Mouse (Mus musculus) heart, adult 2 months (tissue): Measurements from ENCODE around the gene Cdr2. TPM values are rescaled to one million over a fixed set of nuclear protein-coding genes. Genes with fewer than 3 reads are reported as not detected.
A peak's percentile ranks its signal among the peaks of the same experiment; 100 is the strongest.
"Not testable (repeated sequence)": the region's sequence is repeated elsewhere in the genome, so short reads cannot be mapped to it uniquely, and the experiment has no call there.

Experiments
- DNase-seq, 2 experiments: peaks; one replicate each; pipeline ENCODE4 v3.0.0; 2021
- H3K27ac ChIP-seq: fragments of 200-600 bp; 2 replicates; pipeline ENCODE4 v1.8.1; 2022
- H3K27me3 ChIP-seq: fragments of 200-500 bp; 2 replicates; pipeline ENCODE4 v1.6.1; 2012; ENCODE audit warnings: mild to moderate bottlenecking, low read length, inconsistent platforms, mixed read lengths; ENCODE audit not compliant: control insufficient read depth, insufficient read depth
- H3K36me3 ChIP-seq: fragments of 200-500 bp; 2 replicates; pipeline ENCODE4 v1.6.1; 2012; ENCODE audit warnings: low read length, inconsistent platforms; ENCODE audit not compliant: control insufficient read depth, insufficient read depth
- H3K4me1 ChIP-seq: fragments of 200-500 bp; 2 replicates; pipeline ENCODE4 v1.6.1; 2011; ENCODE audit warnings: low read length; ENCODE audit not compliant: control insufficient read depth, insufficient read depth
- H3K4me3 ChIP-seq: fragments of 200-600 bp; 2 replicates; pipeline ENCODE4 v1.8.1; 2022
- H3K79me2 ChIP-seq: fragments of 200-500 bp; replicated peaks from 2 replicates; pipeline ENCODE4 v1.6.1; 2012; ENCODE audit warnings: mild to moderate bottlenecking, inconsistent platforms, low read length, moderate library complexity, mixed read lengths; ENCODE audit not compliant: control insufficient read depth, insufficient read depth
- H3K9ac ChIP-seq: fragments of 200-500 bp; 2 replicates; pipeline ENCODE4 v1.6.1; 2012; ENCODE audit warnings: low read depth, mild to moderate bottlenecking, control low read depth, inconsistent platforms, low read length, mixed read lengths
- CTCF ChIP-seq: fragments of 200-600 bp; IDR thresholded peaks from 2 replicates; pipeline ENCODE4 v1.8.1; 2022; ENCODE audit warnings: antibody characterized with exemption, mild to moderate bottlenecking, moderate library complexity
- EP300 ChIP-seq: fragments of 200-500 bp; IDR thresholded peaks from 2 replicates; pipeline ENCODE4 v1.6.1; 2011; ENCODE audit warnings: low read depth, low read length, control low read depth; ENCODE audit not compliant: insufficient read depth
- POLR2A ChIP-seq: fragments of 200-500 bp; IDR thresholded peaks from 2 replicates; pipeline ENCODE4 v1.6.1; 2011; ENCODE audit warnings: mild to moderate bottlenecking, low read depth, low read length, control low read depth; ENCODE audit not compliant: insufficient read depth
- WGBS: fragments of 180-500 bp; shearing (Covaris S2); methylation state at CpG from one replicate; pipeline ENCODE4 v1.1.7; 2018; 5-methylcytosine and 5-hydroxymethylcytosine counted together
- intact Hi-C: fragments of 180-260 bp; cut with DNase I; formaldehyde crosslinking; loops from one replicate; pipeline ENCODE4 v1.15.1; 2025
- polyA plus RNA-seq: library from polyadenylated mRNA; depleted of rRNA; stranded (reverse); fragments of >200 nt; gene quantifications from 2 replicates; pipeline ENCODE4 v1.2.3, GENCODE M21; 2012; rRNA removed
- total RNA-seq, 2 experiments: library from RNA; stranded (reverse); gene quantifications; 2 replicates each; pipeline ENCODE4 v1.2.3; 2021

The Cdr2 gene
- total and polyA plus RNA-seq, 3 experiments: 8.8 to 34.9 (median 11.0) TPM

DNA sequence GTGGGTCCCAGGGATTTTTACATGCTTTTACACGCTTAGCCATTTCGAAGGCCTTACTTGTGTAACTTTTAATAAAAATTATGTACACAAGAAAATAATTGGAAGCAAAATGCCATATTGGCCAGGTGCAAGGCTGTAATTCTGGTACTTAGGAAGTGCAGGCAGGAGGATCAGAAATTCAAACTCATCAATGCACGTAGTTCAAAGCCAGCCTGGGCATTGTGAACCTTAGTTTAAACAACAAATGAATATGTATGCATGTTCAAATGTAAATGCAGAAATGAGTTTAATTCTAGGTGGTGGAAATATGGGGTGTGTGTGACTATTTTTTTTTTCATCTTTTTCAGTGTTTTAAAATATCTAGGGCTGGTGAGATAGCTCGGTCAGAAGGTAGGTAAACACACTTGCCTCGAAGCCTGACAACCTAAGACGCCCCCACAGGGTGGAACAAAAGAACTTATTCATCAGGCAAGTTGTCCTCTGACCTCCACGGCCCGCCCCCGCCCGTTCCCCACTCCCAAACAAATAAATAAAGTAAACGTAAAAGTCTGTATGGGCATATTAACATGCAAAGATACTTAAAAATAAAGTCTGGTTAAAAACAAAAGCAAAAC lies 65.7 kb downstream of the Cdr2 start:
- H3K27ac ChIP-seq: no peak overlapping the region
- no peak overlapping the region; the same call in 1 of the 2 replicates for H3K4me3 ChIP-seq
- intact Hi-C loops: loop anchor here (10.0 kb wide), 2 partner anchors 242 to 282 kb away; partner anchors contain the start of genes Mosmo, Pdzd9 and Uqcrc2
- H3K4me1 ChIP-seq: no peaks in the 10 kb centered on the region
- no peaks in the 10 kb centered on the region for H3K79me2 ChIP-seq
- no peaks in the 10 kb centered on the region for H3K27me3 ChIP-seq
- no peak for TF ChIP-seq EP300
- TF ChIP-seq POLR2A: no peak
- TF ChIP-seq CTCF: no peak
- H3K9ac ChIP-seq: no peak overlapping the region
- no peak for DNase-seq
- WGBS: 54% methylated on average over 11 of the region's 11 CpGs
- H3K36me3 ChIP-seq: no peaks in the 10 kb centered on the region

DNA sequence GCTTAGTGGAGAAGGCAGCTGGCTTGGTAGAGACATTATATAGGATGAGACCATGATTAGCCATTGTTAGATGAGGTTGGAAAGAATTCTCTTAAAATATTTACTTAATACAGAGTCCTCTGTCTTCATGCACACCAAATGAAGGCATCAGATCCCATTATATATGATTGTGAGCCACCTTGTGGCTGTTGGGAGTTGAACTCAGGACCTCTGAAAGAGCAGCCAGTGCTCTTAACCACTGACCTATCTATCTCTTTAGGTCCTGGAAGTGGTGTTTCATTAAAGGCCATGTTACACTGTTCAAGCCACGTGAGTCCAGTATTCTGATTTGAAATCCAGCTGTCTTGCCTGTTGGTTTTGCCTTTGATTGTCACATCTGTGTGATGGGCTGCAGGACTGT lies 68.8 kb downstream of the Cdr2 start:
- H3K79me2 ChIP-seq: no peaks in the 10 kb centered on the region
- intact Hi-C loops: loop anchor here (1.0 to 10.0 kb wide), 3 partner anchors 78 to 279 kb away; partner anchors contain the start of genes Mosmo, Pdzd9 and Uqcrc2
- TF ChIP-seq CTCF (peak; percentile 62), EP300 (no peak)
- no peaks in the 10 kb centered on the region for H3K27me3 ChIP-seq
- no peaks in the 10 kb centered on the region for H3K4me1 ChIP-seq
- no peak overlapping the region for H3K9ac ChIP-seq
- WGBS: 38% methylated on average over 1 of the region's 1 CpGs
- H3K27ac ChIP-seq: no peak overlapping the region
- no peak overlapping the region for H3K4me3 ChIP-seq
- no peak for DNase-seq
- H3K36me3 ChIP-seq: no peaks in the 10 kb centered on the region

DNA sequence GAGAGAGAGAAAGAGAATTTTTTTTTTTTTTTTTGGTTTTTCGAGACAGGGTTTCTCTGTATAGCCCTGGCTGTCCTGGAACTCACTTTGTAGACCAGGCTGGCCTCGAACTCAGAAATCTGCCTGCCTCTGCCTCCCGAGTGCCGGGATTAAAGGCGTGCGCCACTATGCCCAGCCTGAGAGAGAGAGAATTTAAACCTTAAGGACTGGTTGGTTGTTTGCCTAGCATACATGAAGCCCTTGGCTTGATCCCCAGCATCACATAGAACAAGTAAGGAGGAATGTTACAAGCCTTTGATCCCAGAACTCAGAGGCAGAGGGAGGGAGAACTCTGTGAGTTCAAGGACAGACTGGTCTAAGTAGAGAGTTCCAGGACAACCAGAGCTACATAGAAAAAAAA lies 70.8 kb downstream of the Cdr2 start:
- intact Hi-C loops: loop anchor here (10.0 kb wide), 2 partner anchors 236 to 276 kb away; partner anchors contain the start of genes Mosmo, Pdzd9 and Uqcrc2
- 83% methylated on average over 6 of the region's 6 CpGs for whole genome bisulfite sequencing
- not testable (repeated sequence) for H3K4me1 ChIP-seq, H3K36me3 ChIP-seq, H3K27me3 ChIP-seq, DNase-seq, H3K9ac ChIP-seq, H3K4me3 ChIP-seq, H3K79me2 ChIP-seq, H3K27ac ChIP-seq

DNA sequence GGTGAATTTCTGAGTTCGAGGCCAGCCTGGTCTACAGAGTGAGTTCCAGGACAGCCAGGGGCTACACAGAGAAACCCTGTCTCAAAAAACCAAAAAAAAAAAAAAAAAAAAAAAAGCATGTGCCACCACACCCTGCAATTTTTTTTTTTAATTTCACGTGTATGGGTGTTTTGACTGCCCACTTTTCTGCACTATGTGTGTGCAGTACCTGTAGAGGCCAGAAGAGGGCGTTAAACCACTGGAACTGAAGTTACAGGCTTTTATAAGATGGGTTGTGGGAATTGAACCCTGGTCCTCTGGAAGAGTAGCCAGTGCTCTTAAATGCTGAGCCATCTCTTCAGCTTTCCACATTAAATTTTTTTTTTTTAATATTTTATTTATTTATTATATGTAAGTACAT lies 71.9 kb downstream of the Cdr2 start:
- H3K79me2 ChIP-seq, H3K27ac ChIP-seq, DNase-seq, H3K36me3 ChIP-seq, H3K4me3 ChIP-seq, H3K9ac ChIP-seq, H3K27me3 ChIP-seq, H3K4me1 ChIP-seq: not testable (repeated sequence)
- intact Hi-C loops: loop anchor here (10.0 kb wide), 2 partner anchors 235 to 275 kb away; partner anchors contain the start of genes Mosmo, Pdzd9 and Uqcrc2
- WGBS: 65% methylated on average over 3 of the region's 3 CpGs
- peak; percentile 40 for TF ChIP-seq CTCF

Other genes starting within 250 kb of the Cdr2 start
- gene Vwa3a, start 243.0 kb downstream of the Cdr2 start, total RNA-seq: 1 to 10 TPM; 3.1 to 5.0 TPM
- 4.5 and 7.9 TPM in 2 replicates for gene Vwa3a, start 243.0 kb downstream of the Cdr2 start, polyA plus RNA-seq
- under 1 TPM in 1 of 2 experiments, not detected in 1; 0.34 TPM for gene Gm5737, start 169.9 kb downstream of the Cdr2 start, total RNA-seq
- gene Gm5737, start 169.9 kb downstream of the Cdr2 start, polyA plus RNA-seq: 0.56 and 0.70 TPM in 2 replicates
- 10 to 100 TPM; 23.9 to 28.9 TPM for gene Eef2k, start 139.5 kb downstream of the Cdr2 start, total RNA-seq
- 22.8 and 27.4 TPM in 2 replicates for gene Eef2k, start 139.5 kb downstream of the Cdr2 start, polyA plus RNA-seq
- 1 to 10 TPM; 8.0 to 8.3 TPM for gene Polr3e, start 64.6 kb downstream of the Cdr2 start, total RNA-seq
- 6.1 and 8.5 TPM in 2 replicates for gene Polr3e, start 64.6 kb downstream of the Cdr2 start, polyA plus RNA-seq
- not detected for gene Mfsd13b, start 197 bp upstream of the Cdr2 start, total RNA-seq
- gene Mfsd13b, start 197 bp upstream of the Cdr2 start, polyA plus RNA-seq: 0.47 TPM in 1 of 2 replicates, not detected in the other
- 10 to 100 TPM; 80.7 to 85.1 TPM for gene Mettl9, start 52.1 kb upstream of the Cdr2 start, total RNA-seq
- 23.5 and 40.2 TPM in 2 replicates for gene Mettl9, start 52.1 kb upstream of the Cdr2 start, polyA plus RNA-seq
- 1 to 10 TPM in 1 of 2 experiments, under 1 TPM in 1; 0.98 to 1.5 TPM for gene Igsf6, start 92.3 kb upstream of the Cdr2 start, total RNA-seq
- 0.76 TPM in 2 replicates for gene Igsf6, start 92.3 kb upstream of the Cdr2 start, polyA plus RNA-seq
- gene Otoa, start 99.3 kb upstream of the Cdr2 start, total RNA-seq: under 1 TPM in 1 of 2 experiments, not detected in 1; 0.30 TPM
- gene Otoa, start 99.3 kb upstream of the Cdr2 start, polyA plus RNA-seq: 0.10 TPM in 1 of 2 replicates, not detected in the other